Mouse (Mus musculus): ENCODE results near the gene B4galt2.

DNA sequence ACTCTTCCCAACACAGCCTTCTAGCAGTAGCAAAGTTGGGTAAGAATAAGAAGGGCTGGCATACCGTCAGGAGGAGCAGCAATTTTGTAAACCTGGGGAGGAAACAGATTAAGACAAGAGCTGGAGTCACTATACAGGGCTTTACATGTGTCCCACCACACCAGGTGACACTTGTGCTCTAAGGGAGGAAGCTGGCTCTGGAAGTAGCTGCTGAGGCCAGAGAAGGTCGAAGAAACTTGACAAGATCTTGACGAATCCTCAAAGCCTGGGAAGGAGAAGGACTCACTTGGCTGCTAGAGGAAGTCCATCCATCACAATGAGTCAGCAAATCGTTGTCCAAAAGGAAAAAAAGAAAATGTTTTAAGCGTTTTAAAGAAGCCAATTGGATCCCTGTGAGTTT lies 33.1 kb upstream of the B4galt2 start:
- no peak for TF ChIP-seq GATA1 (IDR thresholded peaks at IDR 0.05; ENCODE audit: low read length)
- no peak for TF ChIP-seq TAL1 (IDR thresholded peaks at IDR 0.05; ENCODE audit: low read length)

All from erythroblast, embryonic 14.5 days (primary cell).